Mouse (Mus musculus): ENCODE data around the gene Gmip. TPM values are rescaled to one million over a fixed set of nuclear protein-coding genes. Genes with fewer than 3 reads are reported as not detected.

Gene Gmip
- polyA plus RNA-seq, 1 experiment from 2014 or later = 27.7 TPM

GRCm38 (mm10) chr8:69799946-69800345 lies 8.5 kb upstream of the Gmip start:
- 95% methylated on average over 5 of the region's 5 CpGs for WGBS
- H3K4me3 ChIP-seq (replicated peaks; ENCODE audit: low read length) = no peak overlapping the region
- H3K27ac ChIP-seq = no peak overlapping the region
- H3K9me3 ChIP-seq (ENCODE audit: control insufficient read depth, low read length) = no peaks in the 10 kb centered on the region
- H3K4me1 ChIP-seq (replicated peaks; ENCODE audit: control insufficient read depth, insufficient read depth, low read length) = no peaks in the 10 kb centered on the region
- no peaks in the 10 kb centered on the region for H3K27me3 ChIP-seq (ENCODE audit: control insufficient read depth, insufficient read depth, low read length)
- no peak overlapping the region for H3K4me2 ChIP-seq (replicated peaks)
- peaks cover 97% of the 10 kb centered on the region for H3K36me3 ChIP-seq (replicated peaks; ENCODE audit: control insufficient read depth, insufficient read depth)
- ATAC-seq (ENCODE audit: low FRiP score) = no peak
- no peak overlapping the region for H3K9ac ChIP-seq
- DNase-seq (ENCODE audit: low spot score) = no peak

GRCm38 (mm10) chr8:69801796-69802195 lies 6.7 kb upstream of the Gmip start:
- peaks cover 97% of the 10 kb centered on the region for H3K36me3 ChIP-seq (replicated peaks; ENCODE audit: control insufficient read depth, insufficient read depth)

GRCm38 (mm10) chr8:69802216-69802615 lies 6.3 kb upstream of the Gmip start:
- Histone ChIP-seq H3K27ac (no peak overlapping the region), H3K9me3 (ENCODE audit: control insufficient read depth, low read length) (no peaks in the 10 kb centered on the region), H3K9ac (no peak overlapping the region), H3K4me1 (replicated peaks; ENCODE audit: control insufficient read depth, insufficient read depth, low read length) (no peaks in the 10 kb centered on the region), H3K27me3 (ENCODE audit: control insufficient read depth, insufficient read depth, low read length) (no peaks in the 10 kb centered on the region), H3K4me3 (replicated peaks; ENCODE audit: low read length) (no peak overlapping the region), H3K36me3 (replicated peaks; ENCODE audit: control insufficient read depth, insufficient read depth) (peaks cover 97% of the 10 kb centered on the region), H3K4me2 (replicated peaks) (no peak overlapping the region)
- DNase-seq (ENCODE audit: low spot score) (no peak), ATAC-seq (ENCODE audit: low FRiP score) (no peak)

More at GRCm38 (mm10) chr8:69801796-69802195, 6.7 kb upstream of the Gmip start:
- WGBS = 99% methylated on average over 4 of the region's 4 CpGs
- no peaks in the 10 kb centered on the region for H3K4me1 ChIP-seq (replicated peaks; ENCODE audit: control insufficient read depth, insufficient read depth, low read length)
- no peak overlapping the region for H3K9ac ChIP-seq
- no peak overlapping the region for H3K4me3 ChIP-seq (replicated peaks; ENCODE audit: low read length)
- DNase-seq (ENCODE audit: low spot score) = no peak
- H3K27ac ChIP-seq = no peak overlapping the region
- ATAC-seq (ENCODE audit: low FRiP score) = no peak
- H3K4me2 ChIP-seq (replicated peaks) = no peak overlapping the region
- H3K9me3 ChIP-seq (ENCODE audit: control insufficient read depth, low read length) = no peaks in the 10 kb centered on the region
- H3K27me3 ChIP-seq (ENCODE audit: control insufficient read depth, insufficient read depth, low read length) = no peaks in the 10 kb centered on the region

GRCm38 (mm10) chr8:69803366-69803765 lies 5.1 kb upstream of the Gmip start:
- Histone ChIP-seq H3K4me1 (replicated peaks; ENCODE audit: control insufficient read depth, insufficient read depth, low read length) (peaks cover 2% of the 10 kb centered on the region; the same call in 1 of the 2 replicates), H3K4me2 (replicated peaks) (no peak overlapping the region), H3K27me3 (ENCODE audit: control insufficient read depth, insufficient read depth, low read length) (no peaks in the 10 kb centered on the region), H3K9me3 (ENCODE audit: control insufficient read depth, low read length) (no peaks in the 10 kb centered on the region), H3K9ac (no peak overlapping the region), H3K4me3 (replicated peaks; ENCODE audit: low read length) (no peak overlapping the region), H3K36me3 (replicated peaks; ENCODE audit: control insufficient read depth, insufficient read depth) (peaks cover 96% of the 10 kb centered on the region), H3K27ac (no peak overlapping the region)
- DNase-seq (ENCODE audit: low spot score) (no peak), ATAC-seq (ENCODE audit: low FRiP score) (no peak)
- WGBS = 91% methylated on average over 7 of the region's 7 CpGs

- ATAC-seq (ENCODE audit: low FRiP score) (no peak), DNase-seq (ENCODE audit: low spot score) (no peak)
- Histone ChIP-seq H3K9me3 (ENCODE audit: control insufficient read depth, low read length) (no peaks in the 10 kb centered on the region), H3K27me3 (ENCODE audit: control insufficient read depth, insufficient read depth, low read length) (no peaks in the 10 kb centered on the region), H3K36me3 (replicated peaks; ENCODE audit: control insufficient read depth, insufficient read depth) (peaks cover 84% of the 10 kb centered on the region), H3K4me1 (replicated peaks; ENCODE audit: control insufficient read depth, insufficient read depth, low read length) (peaks cover 5% of the 10 kb centered on the region; the same call in 1 of the 2 replicates), H3K4me2 (replicated peaks) (no peak overlapping the region), H3K9ac (no peak overlapping the region), H3K27ac (no peak overlapping the region), H3K4me3 (replicated peaks; ENCODE audit: low read length) (no peak overlapping the region)
- 92% methylated on average over 6 of the region's 6 CpGs for WGBS
These were observed 3.9 kb upstream of the Gmip start for GRCm38 (mm10) chr8:69804537-69804936.

GRCm38 (mm10) chr8:69805086-69805485 lies 3.4 kb upstream of the Gmip start:
- WGBS = 93% methylated on average over 10 of the region's 10 CpGs
- Histone ChIP-seq H3K4me2 (replicated peaks) (no peak overlapping the region), H3K4me1 (replicated peaks; ENCODE audit: control insufficient read depth, insufficient read depth, low read length) (peaks cover 10% of the 10 kb centered on the region; the same call in 1 of the 2 replicates), H3K9ac (no peak overlapping the region), H3K9me3 (ENCODE audit: control insufficient read depth, low read length) (no peaks in the 10 kb centered on the region), H3K36me3 (replicated peaks; ENCODE audit: control insufficient read depth, insufficient read depth) (peaks cover 79% of the 10 kb centered on the region), H3K27ac (no peak overlapping the region), H3K4me3 (replicated peaks; ENCODE audit: low read length) (no peak overlapping the region), H3K27me3 (ENCODE audit: control insufficient read depth, insufficient read depth, low read length) (no peaks in the 10 kb centered on the region)
- DNase-seq (ENCODE audit: low spot score) (no peak), ATAC-seq (ENCODE audit: low FRiP score) (no peak)

- Histone ChIP-seq H3K36me3 (replicated peaks; ENCODE audit: control insufficient read depth, insufficient read depth) (peaks cover 75% of the 10 kb centered on the region), H3K9me3 (ENCODE audit: control insufficient read depth, low read length) (no peaks in the 10 kb centered on the region), H3K4me3 (replicated peaks; ENCODE audit: low read length) (no peak overlapping the region), H3K9ac (no peak overlapping the region), H3K4me1 (replicated peaks; ENCODE audit: control insufficient read depth, insufficient read depth, low read length) (peaks cover 10% of the 10 kb centered on the region; the same call in 1 of the 2 replicates), H3K4me2 (replicated peaks) (no peak overlapping the region), H3K27ac (no peak overlapping the region), H3K27me3 (ENCODE audit: control insufficient read depth, insufficient read depth, low read length) (no peaks in the 10 kb centered on the region)
- WGBS = 94% methylated on average over 9 of the region's 9 CpGs
- no peak for ATAC-seq (ENCODE audit: low FRiP score)
- no peak for DNase-seq (ENCODE audit: low spot score)
These were observed 3.0 kb upstream of the Gmip start for GRCm38 (mm10) chr8:69805491-69805890.

GRCm38 (mm10) chr8:69807236-69807635 lies 1.2 kb upstream of the Gmip start:
- ATAC-seq (ENCODE audit: low FRiP score) (no peak), DNase-seq (ENCODE audit: low spot score) (no peak)
- Histone ChIP-seq H3K4me3 (replicated peaks; ENCODE audit: low read length) (no peak overlapping the region), H3K4me1 (replicated peaks; ENCODE audit: control insufficient read depth, insufficient read depth, low read length) (peaks cover 10% of the 10 kb centered on the region; the same call in 1 of the 2 replicates), H3K9me3 (ENCODE audit: control insufficient read depth, low read length) (no peaks in the 10 kb centered on the region), H3K27ac (no peak overlapping the region), H3K9ac (no peak overlapping the region), H3K36me3 (replicated peaks; ENCODE audit: control insufficient read depth, insufficient read depth) (peaks cover 69% of the 10 kb centered on the region), H3K4me2 (replicated peaks) (no peak overlapping the region), H3K27me3 (ENCODE audit: control insufficient read depth, insufficient read depth, low read length) (no peaks in the 10 kb centered on the region)
- 83% methylated on average over 5 of the region's 5 CpGs for WGBS

- WGBS = 2% methylated on average over 23 of the region's 23 CpGs
These were observed 455 bp downstream of the Gmip start for GRCm38 (mm10) chr8:69808864-69809403.

GRCm38 (mm10) chr8:69809820-69810219 lies 1.3 kb downstream of the Gmip start:
- Histone ChIP-seq H3K4me1 (replicated peaks; ENCODE audit: control insufficient read depth, insufficient read depth, low read length) (peaks cover 10% of the 10 kb centered on the region; the same call in 1 of the 2 replicates), H3K27me3 (ENCODE audit: control insufficient read depth, insufficient read depth, low read length) (no peaks in the 10 kb centered on the region), H3K27ac (no peak overlapping the region), H3K36me3 (replicated peaks; ENCODE audit: control insufficient read depth, insufficient read depth) (peaks cover 61% of the 10 kb centered on the region), H3K9me3 (ENCODE audit: control insufficient read depth, low read length) (no peaks in the 10 kb centered on the region), H3K9ac (0 out of 2 replicates have a peak overlapping the region, but pooled peaks have one; percentile 91), H3K4me2 (replicated peaks) (peak overlapping the region; percentile 89), H3K4me3 (replicated peaks; ENCODE audit: low read length) (peak overlapping the region; percentile 67)
- 66% methylated on average over 3 of the region's 3 CpGs for WGBS
- ATAC-seq (ENCODE audit: low FRiP score) (no peak), DNase-seq (ENCODE audit: low spot score) (no peak)

More at GRCm38 (mm10) chr8:69808864-69809403, 455 bp downstream of the Gmip start:
- H3K27me3 ChIP-seq (ENCODE audit: control insufficient read depth, insufficient read depth, low read length) = no peaks in the 10 kb centered on the region
- no peaks in the 10 kb centered on the region for H3K9me3 ChIP-seq (ENCODE audit: control insufficient read depth, low read length)
- H3K27ac ChIP-seq = peak overlapping the region; percentile 73
- H3K4me3 ChIP-seq (replicated peaks; ENCODE audit: low read length) = peak overlapping the region; percentile 67
- H3K36me3 ChIP-seq (replicated peaks; ENCODE audit: control insufficient read depth, insufficient read depth) = peaks cover 60% of the 10 kb centered on the region
- peak overlapping the region; percentile 89 for H3K4me2 ChIP-seq (replicated peaks)
- ATAC-seq (ENCODE audit: low FRiP score) (peak; percentile 63), DNase-seq (ENCODE audit: low spot score) (peak; percentile 39)
- peaks cover 10% of the 10 kb centered on the region; the same call in 1 of the 2 replicates for H3K4me1 ChIP-seq (replicated peaks; ENCODE audit: control insufficient read depth, insufficient read depth, low read length)
- peak overlapping the region; percentile 91 for H3K9ac ChIP-seq
